Comparison of ENCODE assay signal across 9 mouse cellular contexts in genomic region chr2:165160466-165160865, GRCm38 (mm10).
DNase-seq lines count a peak whose midpoint lies in the region; ATAC-seq and TF ChIP-seq lines count a peak whose summit lies in the region.
"Had no signal": no experiment of that assay in that cellular context is flagged by ENCODE, and none has a peak within 500 bp of the region (broad histone marks: within the 10 kb centered on the region; RNA-seq: fewer than 3 reads in every experiment).

No protein-coding gene starts in this region.

- 19% methylated on average over 5 of the region's 5 CpGs for whole genome bisulfite sequencing in hindbrain, embryonic 11.5 days
- 23% methylated on average over 5 of the region's 5 CpGs for WGBS in hindbrain, embryonic 14.5 days
- 13% methylated on average over 5 of the region's 5 CpGs for WGBS in lung, postnatal 0 days
- 12% methylated on average over 5 of the region's 5 CpGs for WGBS in heart, embryonic 11.5 days (ENCODE audit: insufficient replicate concordance)

- DNase-seq in hindbrain, embryonic 11.5 days (ENCODE audit: low spot score) = peak; percentile 77
- no peak for DNase-seq in hindbrain, embryonic 14.5 days (ENCODE audit: low spot score)
- peak; percentile 41 for DNase-seq in c-Kit-positive CD71-negative TER-119-negative erythroid progenitor cells, embryonic 14.5 days (ENCODE audit: low read depth)
- peak; percentile 50 for DNase-seq in lung, postnatal 0 days (ENCODE audit: low spot score)

- peaks cover 3% of the 10 kb centered on the region; the same call in 1 of the 2 replicates for H3K4me1 ChIP-seq in hindbrain, embryonic 11.5 days (replicated peaks; ENCODE audit: control insufficient read depth, insufficient read depth, low read length)
- peaks cover 30% of the 10 kb centered on the region for H3K4me1 ChIP-seq in hindbrain, embryonic 14.5 days (replicated peaks; ENCODE audit: control insufficient read depth, insufficient read depth, low read length)
- H3K4me1 ChIP-seq in lung, postnatal 0 days (ENCODE audit: insufficient read depth, low read depth, low read length) = no peaks in the 10 kb centered on the region
- no peaks in the 10 kb centered on the region for H3K4me1 ChIP-seq in heart, embryonic 11.5 days (ENCODE audit: control insufficient read depth, insufficient read depth, low read length)
- H3K4me1 ChIP-seq: limb, embryonic 15.5 days had no signal

- H3K79me2 ChIP-seq in C2C12 (ENCODE audit: control insufficient read depth, insufficient read depth) = no peaks in the 10 kb centered on the region

- H3K4me2 ChIP-seq in hindbrain, embryonic 11.5 days (replicated peaks; ENCODE audit: low read depth, low read length) = no peak overlapping the region
- no peak overlapping the region for H3K4me2 ChIP-seq in hindbrain, embryonic 14.5 days (replicated peaks)
- no peak overlapping the region for H3K4me2 ChIP-seq in lung, postnatal 0 days (replicated peaks; ENCODE audit: low read depth, low read length)
- no peak overlapping the region for H3K4me2 ChIP-seq in heart, embryonic 11.5 days
- H3K4me2 ChIP-seq: limb, embryonic 15.5 days had no signal

- H3K79me3 ChIP-seq in C2C12 (ENCODE audit: low read depth) = no peaks in the 10 kb centered on the region

- H3K9ac ChIP-seq in hindbrain, embryonic 11.5 days (ENCODE audit: low read depth, low read length) = no peak overlapping the region
- H3K9ac ChIP-seq in hindbrain, embryonic 14.5 days = no peak overlapping the region
- H3K9ac ChIP-seq in lung, postnatal 0 days (replicated peaks; ENCODE audit: low read depth) = no peak overlapping the region
- no peak overlapping the region for H3K9ac ChIP-seq in heart, embryonic 11.5 days (ENCODE audit: low read depth, low read length)
- H3K9ac ChIP-seq: limb, embryonic 15.5 days had no signal

- H3K27me3 ChIP-seq in hindbrain, embryonic 11.5 days (ENCODE audit: control insufficient read depth, insufficient read depth, low read length) = no peaks in the 10 kb centered on the region; the same call in 1 of the 2 replicates
- H3K27me3 ChIP-seq in hindbrain, embryonic 14.5 days (ENCODE audit: control insufficient read depth, insufficient read depth, low read length) = no peaks in the 10 kb centered on the region
- peaks cover 35% of the 10 kb centered on the region for H3K27me3 ChIP-seq in C2C12 (ENCODE audit: control insufficient read depth, insufficient read depth, insufficient read length)
- no peaks in the 10 kb centered on the region for H3K27me3 ChIP-seq in lung, postnatal 0 days (replicated peaks; ENCODE audit: insufficient read depth, low read length)
- H3K27me3 ChIP-seq in heart, embryonic 11.5 days (ENCODE audit: control insufficient read depth, insufficient read depth, low read length) = peaks cover 63% of the 10 kb centered on the region

- no peaks in the 10 kb centered on the region for H3K9me3 ChIP-seq in hindbrain, embryonic 11.5 days (ENCODE audit: control insufficient read depth, low read length)
- H3K9me3 ChIP-seq in hindbrain, embryonic 14.5 days (ENCODE audit: control insufficient read depth, low read length) = no peaks in the 10 kb centered on the region
- no peaks in the 10 kb centered on the region for H3K9me3 ChIP-seq in lung, postnatal 0 days (ENCODE audit: low read length)
- no peaks in the 10 kb centered on the region for H3K9me3 ChIP-seq in heart, embryonic 11.5 days (replicated peaks; ENCODE audit: control insufficient read depth, low read length)
- H3K9me3 ChIP-seq: limb, embryonic 15.5 days had no signal

- no peak overlapping the region for H3ac ChIP-seq in C2C12 (ENCODE audit: control insufficient read depth, insufficient read length, low read depth)

- ATAC-seq in hindbrain, embryonic 11.5 days (ENCODE audit: low FRiP score) = no peak
- ATAC-seq in hindbrain, embryonic 14.5 days (ENCODE audit: low FRiP score) = no peak
- no peak for ATAC-seq in lung, postnatal 0 days
- no peak for ATAC-seq in monocyte, adult 5-6 weeks (replicated peaks; ENCODE audit: insufficient number of reproducible peaks, low FRiP score, low TSS enrichment, poor library complexity, severe bottlenecking)
- no peak for ATAC-seq in megakaryocyte-erythroid progenitor cell, adult 5-6 weeks (replicated peaks; ENCODE audit: low FRiP score, low TSS enrichment, poor library complexity, severe bottlenecking)
- no peak for ATAC-seq in heart, embryonic 11.5 days (replicated peaks; ENCODE audit: insufficient number of reproducible peaks, low FRiP score, low TSS enrichment)

- no peak overlapping the region for H3K27ac ChIP-seq in hindbrain, embryonic 11.5 days (ENCODE audit: low read depth, low read length)
- H3K27ac ChIP-seq in hindbrain, embryonic 14.5 days = no peak overlapping the region
- no peak overlapping the region for H3K27ac ChIP-seq in lung, postnatal 0 days (ENCODE audit: low read length)
- H3K27ac ChIP-seq in heart, embryonic 11.5 days (ENCODE audit: low read depth, low read length) = no peak overlapping the region
- H3K27ac ChIP-seq: limb, embryonic 15.5 days had no signal

- TF ChIP-seq CTCF in C2C12 (IDR thresholded peaks at IDR 0.05; ENCODE audit: control insufficient read depth, insufficient read depth, insufficient read length) = no peak
- TF ChIP-seq CTCF in lung, postnatal 0 days (IDR thresholded peaks at IDR 0.05) = no peak

- no peaks in the 10 kb centered on the region for H3K36me3 ChIP-seq in hindbrain, embryonic 11.5 days (ENCODE audit: control insufficient read depth, insufficient read depth, low read length)
- H3K36me3 ChIP-seq in hindbrain, embryonic 14.5 days (replicated peaks; ENCODE audit: control insufficient read depth, insufficient read depth) = no peaks in the 10 kb centered on the region
- no peaks in the 10 kb centered on the region for H3K36me3 ChIP-seq in C2C12 (ENCODE audit: control insufficient read depth, insufficient read depth)
- no peaks in the 10 kb centered on the region for H3K36me3 ChIP-seq in lung, postnatal 0 days (ENCODE audit: insufficient read depth, low read length)
- no peaks in the 10 kb centered on the region for H3K36me3 ChIP-seq in heart, embryonic 11.5 days (ENCODE audit: control insufficient read depth, insufficient read depth, low read length)
- H3K36me3 ChIP-seq: limb, embryonic 15.5 days had no signal

- no peak for TF ChIP-seq EP300 in lung, postnatal 0 days (IDR thresholded peaks at IDR 0.05)

- H3K4me3 ChIP-seq in hindbrain, embryonic 11.5 days (ENCODE audit: low read depth, low read length) = no peak overlapping the region
- no peak overlapping the region for H3K4me3 ChIP-seq in hindbrain, embryonic 14.5 days (replicated peaks; ENCODE audit: low read length)
- no peak overlapping the region for H3K4me3 ChIP-seq in C2C12 (ENCODE audit: insufficient read depth, poor library complexity, severe bottlenecking)
- H3K4me3 ChIP-seq in lung, postnatal 0 days (ENCODE audit: low read depth, low read length) = no peak overlapping the region
- H3K4me3 ChIP-seq in heart, embryonic 11.5 days (ENCODE audit: low read depth, low read length) = no peak overlapping the region
- H3K4me3 ChIP-seq: limb, embryonic 15.5 days had no signal

TF ChIP-seq in C2C12, 6 proteins besides CTCF, POLR2A, EP300 and RAD21:
- TF ChIP-seq MYOG (IDR thresholded peaks at IDR 0.05; ENCODE audit: control insufficient read depth, extremely low read depth, insufficient read length) = no peak
- TF ChIP-seq MAX (IDR thresholded peaks at IDR 0.05) = peak; percentile 25
